Mouse (Mus musculus) CH12.LX (cell line): ENCODE measurements around the gene Ppp1r3c. TPM values are rescaled to one million over a fixed set of nuclear protein-coding genes. Genes with fewer than 3 reads are reported as not detected.

Experiments
- DNase-seq: peaks from one replicate; pipeline ENCODE4 v3.0.0-alpha.2; 2013; ENCODE audit errors: extremely low read depth
- H3K27ac ChIP-seq: 2 replicates; pipeline ENCODE4 v1.5.1; 2012; ENCODE audit warnings: low read depth, mild to moderate bottlenecking, control low read depth, moderate library complexity; ENCODE audit not compliant: insufficient read depth
- H3K27me3 ChIP-seq: replicated peaks from 2 replicates; pipeline ENCODE3; 2012; ENCODE audit warnings: inconsistent platforms
- H3K36me3 ChIP-seq, 2 experiments: replicated peaks in 1 of 2; 2 replicates each; pipeline versions ENCODE3 to v1.6.1; 2012; ENCODE audit warnings: inconsistent platforms in 1 of 2, low read length in 1 of 2, mild to moderate bottlenecking in 1 of 2, mixed read lengths in 1 of 2, moderate library complexity in 1 of 2; ENCODE audit not compliant: control insufficient read depth in 1 of 2, insufficient read depth in 1 of 2
- H3K4me1 ChIP-seq, 2 experiments: 2 replicates each; pipeline ENCODE4 v1.6.1; 2012; ENCODE audit warnings: inconsistent platforms in 1 of 2, moderate library complexity in 1 of 2; ENCODE audit not compliant: insufficient read depth in 2 of 2, control insufficient read depth in 1 of 2
- H3K4me2 ChIP-seq: 2 replicates; pipeline ENCODE4 v1.6.1; 2012; ENCODE audit warnings: low read depth, mild to moderate bottlenecking, control low read depth; ENCODE audit not compliant: poor library complexity, insufficient read depth, severe bottlenecking
- H3K4me3 ChIP-seq, 3 experiments: fragments of 150-350 bp in 1 of 3; sonication (generic) in 1 of 3; replicated peaks in 1 of 3; 2 replicates each; pipeline versions ENCODE3 to v1.5.1; 2011 to 2012; ENCODE audit warnings: low read depth in 2 of 3, low read length in 2 of 3, mild to moderate bottlenecking in 2 of 3, moderate library complexity in 2 of 3, control low read depth in 1 of 3, improper control_type of control experiment in 1 of 3, inconsistent platforms in 1 of 3, mixed read lengths in 1 of 3; ENCODE audit not compliant: poor library complexity in 1 of 3
- H3K79me2 ChIP-seq: replicated peaks from 2 replicates; pipeline ENCODE4 v1.6.1; 2012; ENCODE audit warnings: mild to moderate bottlenecking, moderate library complexity; ENCODE audit not compliant: control insufficient read depth, poor library complexity, insufficient read depth, severe bottlenecking; ENCODE audit errors: extremely low read depth
- H3K9ac ChIP-seq: 2 replicates; pipeline ENCODE4 v1.6.1; 2012; ENCODE audit warnings: low read depth, mild to moderate bottlenecking, control low read depth, moderate library complexity; ENCODE audit not compliant: insufficient read depth
- H3K9me3 ChIP-seq: replicated peaks from 2 replicates; pipeline ENCODE3; 2012; ENCODE audit warnings: low read length, inconsistent platforms, mixed read lengths
- BHLHE40 ChIP-seq: IDR thresholded peaks from 2 replicates; pipeline ENCODE4 v1.6.1; 2011; ENCODE audit warnings: mild to moderate bottlenecking, low read depth, low read length, improper control_type of control experiment
- CHD1 ChIP-seq: IDR thresholded peaks from 2 replicates; pipeline ENCODE4 v1.6.1; 2012; ENCODE audit warnings: low read depth, low read length, improper control_type of control experiment, inconsistent platforms
- CTCF ChIP-seq, 2 experiments: IDR thresholded peaks in 1 of 2; conservative IDR thresholded peaks in 1 of 2; 2 replicates each; pipeline ENCODE4 v1.5.1; 2011 to 2012; ENCODE audit warnings: low read depth in 2 of 2, low read length in 2 of 2, improper control_type of control experiment in 1 of 2, inconsistent platforms in 1 of 2, mild to moderate bottlenecking in 1 of 2, moderate library complexity in 1 of 2
- E2F4 ChIP-seq: IDR thresholded peaks from 2 replicates; pipeline ENCODE4 v1.6.1; 2011; ENCODE audit warnings: low read depth, low read length, improper control_type of control experiment; ENCODE audit not compliant: insufficient replicate concordance
- ELF1 ChIP-seq: IDR thresholded peaks from 2 replicates; pipeline ENCODE4 v1.6.1; 2014; ENCODE audit warnings: low read depth, mild to moderate bottlenecking, inconsistent platforms, low read length, improper control_type of control experiment
- EP300 ChIP-seq: IDR thresholded peaks from 2 replicates; pipeline ENCODE4 v1.6.1; 2011; ENCODE audit warnings: low read length, improper control_type of control experiment
- GABPA ChIP-seq: IDR thresholded peaks from 2 replicates; pipeline ENCODE4 v1.6.1; 2012; ENCODE audit warnings: low read depth, low read length, improper control_type of control experiment, inconsistent platforms; ENCODE audit not compliant: insufficient replicate concordance
- HCFC1 ChIP-seq: IDR thresholded peaks from 2 replicates; pipeline ENCODE4 v1.6.1; 2012; ENCODE audit warnings: low read depth, mild to moderate bottlenecking, inconsistent platforms, low read length, improper control_type of control experiment
- IRF4 ChIP-seq: IDR thresholded peaks from 2 replicates; pipeline ENCODE4 v1.6.1; 2014; ENCODE audit warnings: low read depth, mild to moderate bottlenecking, inconsistent platforms, low read length, improper control_type of control experiment
- JUN ChIP-seq: IDR thresholded peaks from 2 replicates; pipeline ENCODE4 v1.6.1; 2011; ENCODE audit warnings: low read depth, mild to moderate bottlenecking, low read length, improper control_type of control experiment, moderate library complexity; ENCODE audit not compliant: insufficient read depth
- JUND ChIP-seq: conservative IDR thresholded peaks from 2 replicates; pipeline ENCODE4 v1.6.1; 2011; ENCODE audit warnings: low read depth, low read length, improper control_type of control experiment
- MAFK ChIP-seq: IDR thresholded peaks from 2 replicates; pipeline ENCODE4 v1.6.1; 2011; ENCODE audit warnings: low read length, improper control_type of control experiment; ENCODE audit not compliant: insufficient replicate concordance
- MXI1 ChIP-seq: IDR thresholded peaks from 2 replicates; pipeline ENCODE4 v1.6.1; 2011; ENCODE audit warnings: mild to moderate bottlenecking, low read depth, low read length, improper control_type of control experiment
- MYC ChIP-seq: IDR thresholded peaks from 2 replicates; pipeline ENCODE4 v1.6.1; 2011; ENCODE audit warnings: low read depth, mild to moderate bottlenecking, improper control_type of control experiment, low read length
- NELFE ChIP-seq: IDR thresholded peaks from 2 replicates; pipeline ENCODE4 v1.6.1; 2011; ENCODE audit warnings: low read depth, low read length, improper control_type of control experiment
- NRF1 ChIP-seq: IDR thresholded peaks from 2 replicates; pipeline ENCODE4 v1.6.1; 2014; ENCODE audit warnings: low read depth, mild to moderate bottlenecking, inconsistent platforms, low read length, improper control_type of control experiment, moderate library complexity
- SMC3 ChIP-seq: IDR thresholded peaks from 2 replicates; pipeline ENCODE4 v1.6.1; 2011; ENCODE audit warnings: low read depth, low read length, improper control_type of control experiment
- TBP ChIP-seq: conservative IDR thresholded peaks from 2 replicates; pipeline ENCODE4 v1.6.1; 2011; ENCODE audit warnings: low read depth, low read length, improper control_type of control experiment
- ZKSCAN1 ChIP-seq: IDR thresholded peaks from 2 replicates; pipeline ENCODE4 v1.6.1; 2012; ENCODE audit warnings: low read depth, inconsistent platforms, low read length, improper control_type of control experiment, borderline replicate concordance
- ZNF384 ChIP-seq: IDR thresholded peaks from 2 replicates; pipeline ENCODE4 v1.6.1; 2012; ENCODE audit warnings: low read depth, low read length, improper control_type of control experiment, inconsistent platforms
- dilution Hi-C: fragments of 300-500 bp; cut with MboI; formaldehyde crosslinking; loops from 2 replicates; pipeline ENCODE4 v1.14.3; 2020; ENCODE audit warnings: low sequenced_read_pairs; ENCODE audit not compliant: extremely low pct_unique_long_range_greater_than_20kb, extremely low pct_ligation_motif_present
- in situ Hi-C: fragments of 300-500 bp; cut with MboI; formaldehyde crosslinking; loops from 3 replicates; pipeline ENCODE4 v1.14.3; 2019; ENCODE audit warnings: low sequenced_read_pairs, low pct_ligation_motif_present, low pct_unique_long_range_greater_than_20kb, mixed read lengths
- polyA plus RNA-seq: library from polyadenylated mRNA; unstranded; fragments of >175 nt; gene quantifications from 2 replicates; pipeline ENCODE4 v1.2.1, GENCODE M21; 2012; ENCODE audit warnings: low read depth; ENCODE audit not compliant: insufficient read length
- total RNA-seq, 2 experiments: library from RNA; depleted of rRNA; stranded (reverse); fragments of 300-350 nt in 1 of 2; fragments of >200 nt in 1 of 2; gene quantifications; 2 replicates each; pipeline ENCODE4 v1.2.3; 2012 to 2014

Ppp1r3c gene
- total and polyA plus RNA-seq, 3 experiments, result not detected

- peaks cover 2% of the 10 kb centered on the region for H3K9me3 ChIP-seq
- no peak for TF ChIP-seq JUN
- TF ChIP-seq MXI1, result no peak
- TF ChIP-seq MYC, result no peak
- TF ChIP-seq BHLHE40, result no peak
- no peak for TF ChIP-seq SMC3
- TF ChIP-seq E2F4, result no peak
- TF ChIP-seq NELFE, result no peak
- no peak for TF ChIP-seq NRF1
- no peak for TF ChIP-seq MAFK
- TF ChIP-seq CTCF (conservative IDR thresholded peaks at IDR 0.05 in 1 of 2, IDR thresholded peaks at IDR 0.05 in 1 of 2; ENCODE audit: low read depth in 2 of 2, low read length in 2 of 2), result no peak
- no peak for TF ChIP-seq TBP
- TF ChIP-seq, all 38 proteins: peak for 0
- Histone ChIP-seq H3K36me3 (no peaks in the 10 kb centered on the region), H3K4me3 (no peak overlapping the region), H3K27ac (no peak overlapping the region), H3K27me3 (no peaks in the 10 kb centered on the region), H3K9ac (no peak overlapping the region), H3K4me2 (0 out of 2 replicates have a peak overlapping the region, but pooled peaks have one; percentile 3), H3K4me1 (0 out of 4 replicates have a peak, but pooled peaks cover 0 to 2% of the 10 kb centered on the region in 2 experiments), H3K79me2 (no peaks in the 10 kb centered on the region)
- dilution Hi-C loops (no loop called here), in situ Hi-C loops (no loop called here)
- DNase-seq, result no peak
Measured at GRCm38 (mm10) chr19:36705286-36706146, 30.9 kb downstream of the Ppp1r3c start.

GRCm38 (mm10) chr19:36704763-36705162 lies 31.7 kb downstream of the Ppp1r3c start:
- dilution Hi-C loops, result no loop called here
- in situ Hi-C loops, result no loop called here

More at GRCm38 (mm10) chr19:36704763-36705162, 31.7 kb downstream of the Ppp1r3c start:
- H3K27me3 ChIP-seq, result no peaks in the 10 kb centered on the region
- H3K4me1 ChIP-seq, result 0 out of 4 replicates have a peak, but pooled peaks cover 0 to 2% of the 10 kb centered on the region in 2 experiments
- TF ChIP-seq EP300, result no peak
- no peak for TF ChIP-seq ZKSCAN1
- no peak for TF ChIP-seq CHD1
- TF ChIP-seq HCFC1, result no peak
- no peak for TF ChIP-seq JUND
- no peak for TF ChIP-seq GABPA
- TF ChIP-seq ELF1, result no peak
- no peak for TF ChIP-seq MXI1
- no peak for TF ChIP-seq ZNF384
- TF ChIP-seq MYC, result no peak
- no peak for TF ChIP-seq IRF4
- no peak for TF ChIP-seq TBP
- TF ChIP-seq NRF1, result no peak
- no peak for TF ChIP-seq SMC3
- H3K9me3 ChIP-seq, result peaks cover 2% of the 10 kb centered on the region
- H3K4me3 ChIP-seq, result no peak overlapping the region
- H3K79me2 ChIP-seq, result no peaks in the 10 kb centered on the region
- no peak overlapping the region for H3K27ac ChIP-seq
- no peaks in the 10 kb centered on the region for H3K36me3 ChIP-seq
- no peak overlapping the region for H3K9ac ChIP-seq
- no peak overlapping the region for H3K4me2 ChIP-seq
- DNase-seq, result no peak
